Mouse (Mus musculus): ENCODE results near the gene Cps1.

The Cps1 gene

DNA sequence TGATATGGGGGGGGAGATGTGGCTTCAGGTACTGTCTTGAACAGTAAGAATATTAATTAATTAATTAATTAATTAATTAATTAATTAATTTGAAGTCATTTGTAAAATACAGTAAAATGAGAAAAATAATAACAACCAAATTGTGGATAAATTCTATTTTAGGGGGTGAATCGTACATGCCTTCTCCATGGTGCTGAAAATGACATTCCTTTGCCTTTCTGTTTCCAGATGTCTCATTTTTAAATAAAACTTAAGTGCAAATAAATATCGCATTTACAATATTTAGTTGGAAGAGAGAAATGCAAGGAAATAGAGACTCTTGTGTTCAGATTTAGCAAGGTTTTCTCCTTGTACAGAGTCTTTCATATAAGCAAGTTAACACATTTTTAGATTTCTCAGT is 112.0 kb downstream of the Cps1 start:
- no peak for DNase-seq (ENCODE audit: extremely low spot score, low spot score)

DNA sequence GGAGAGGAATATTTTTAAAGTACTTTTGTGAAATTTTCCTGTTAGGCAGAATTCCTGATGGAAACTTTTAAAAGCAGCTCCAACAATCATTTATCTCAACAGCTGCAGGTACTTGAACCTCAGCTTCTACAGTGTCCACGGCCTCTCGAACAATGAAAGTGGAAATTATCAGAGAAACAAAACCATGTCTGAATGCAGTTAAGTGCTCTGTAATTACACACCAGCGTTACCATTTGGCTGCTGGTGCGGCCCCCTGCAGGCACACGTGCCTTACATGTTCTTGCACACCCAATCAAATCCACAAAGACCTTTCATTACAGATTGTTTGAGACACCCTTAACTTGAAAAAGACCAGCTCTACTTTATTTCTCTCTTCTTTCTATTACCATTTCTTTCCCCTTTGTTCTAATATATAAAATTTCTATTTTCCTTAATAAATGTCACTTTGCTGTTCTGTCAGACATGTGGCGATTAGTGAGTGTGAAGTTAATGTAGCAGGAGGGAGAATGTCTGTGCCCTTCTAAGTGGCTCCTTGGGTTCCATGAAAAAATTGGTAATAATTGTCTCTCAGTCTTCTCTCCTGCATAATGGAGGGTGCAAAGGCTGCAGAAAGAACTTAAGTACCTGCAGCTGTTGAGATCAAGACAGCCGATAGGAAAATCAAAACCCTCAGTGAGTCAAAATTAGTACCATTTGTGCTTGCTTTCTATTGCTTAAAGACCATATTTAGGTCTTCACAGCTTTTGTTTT is 112.8 kb downstream of the Cps1 start:
- DNase-seq (ENCODE audit: extremely low spot score, low spot score) = no peak

DNA sequence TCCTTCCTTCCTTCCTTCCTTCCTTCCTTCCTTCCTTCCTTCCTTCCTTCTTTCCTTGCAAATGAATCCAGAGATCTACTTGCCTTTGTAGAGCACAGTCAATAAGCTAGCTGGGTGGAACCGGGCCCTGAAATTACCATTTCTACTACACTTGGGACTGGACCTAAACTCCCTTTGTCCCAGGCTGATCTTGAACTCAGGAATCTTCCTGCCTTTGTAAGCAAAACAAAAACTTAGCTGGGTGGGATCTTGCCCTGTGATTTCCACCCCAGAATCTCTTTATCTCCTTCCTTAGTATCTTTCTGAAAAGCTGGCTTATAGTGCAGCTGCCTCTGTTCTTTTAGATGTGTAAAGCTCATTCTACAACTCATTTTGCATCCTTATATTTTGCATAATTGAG is 115.6 kb downstream of the Cps1 start:
- no peak for DNase-seq (ENCODE audit: extremely low spot score, low spot score)

DNA sequence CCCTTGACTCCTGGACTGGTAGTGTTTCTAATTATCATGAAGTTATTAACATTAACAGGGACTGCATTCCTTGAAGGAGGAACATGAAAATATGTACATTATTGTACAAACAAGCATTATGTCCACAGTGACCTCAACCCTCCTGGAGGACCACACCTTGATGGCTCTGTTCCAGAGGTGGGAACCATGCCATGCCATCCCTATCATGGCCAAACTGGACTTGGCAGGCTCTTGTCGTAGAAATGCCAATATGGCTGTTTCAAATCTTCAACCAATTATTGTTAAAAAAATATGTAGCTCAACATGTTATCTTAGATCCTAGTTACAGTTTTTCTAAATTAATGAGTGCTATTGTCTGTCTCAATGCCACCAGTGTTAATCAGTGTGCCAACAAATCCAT is 116.1 kb downstream of the Cps1 start:
- DNase-seq (ENCODE audit: extremely low spot score, low spot score) = no peak

DNA sequence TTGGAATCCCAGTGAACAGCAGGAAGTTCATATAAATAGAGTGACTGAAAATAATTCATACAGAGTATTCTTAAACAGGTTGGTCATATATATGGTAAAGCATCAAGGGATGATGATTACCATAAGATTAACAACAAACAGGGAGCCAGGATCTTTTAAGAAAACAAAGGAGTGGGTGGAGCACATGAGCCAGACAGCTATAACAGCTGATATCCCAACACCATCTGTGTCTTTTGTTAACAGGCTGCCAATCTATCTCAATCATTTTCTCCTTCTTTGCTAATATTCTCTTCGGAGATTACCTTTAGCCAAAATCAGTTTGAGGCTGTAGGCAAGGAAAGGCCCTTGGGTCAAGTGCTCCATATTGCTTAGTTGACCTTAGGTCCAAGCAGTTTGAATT is 142.4 kb downstream of the Cps1 start:
- no peak for DNase-seq (ENCODE audit: extremely low spot score, low spot score)

DNA sequence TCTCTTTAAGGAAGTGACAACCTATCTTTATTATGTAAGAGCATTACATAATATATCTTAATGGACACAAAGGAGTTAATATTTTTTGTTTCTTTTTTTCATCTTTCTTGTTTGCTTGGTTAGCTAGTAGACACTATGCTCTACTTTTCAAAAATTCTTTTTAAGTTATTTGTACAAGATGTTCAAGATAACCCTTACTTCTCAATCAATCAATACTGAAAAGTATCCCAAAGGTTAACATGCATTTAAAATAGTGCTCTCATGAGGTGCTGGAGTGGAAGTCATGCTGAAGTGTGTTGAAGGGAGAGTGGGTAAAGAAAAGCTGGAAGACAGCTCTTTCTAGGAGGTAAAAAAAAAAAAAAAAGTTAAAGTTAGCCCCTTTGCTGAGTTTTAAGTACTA is 145.1 kb downstream of the Cps1 start:
- DNase-seq (ENCODE audit: extremely low spot score, low spot score) = no peak

DNA sequence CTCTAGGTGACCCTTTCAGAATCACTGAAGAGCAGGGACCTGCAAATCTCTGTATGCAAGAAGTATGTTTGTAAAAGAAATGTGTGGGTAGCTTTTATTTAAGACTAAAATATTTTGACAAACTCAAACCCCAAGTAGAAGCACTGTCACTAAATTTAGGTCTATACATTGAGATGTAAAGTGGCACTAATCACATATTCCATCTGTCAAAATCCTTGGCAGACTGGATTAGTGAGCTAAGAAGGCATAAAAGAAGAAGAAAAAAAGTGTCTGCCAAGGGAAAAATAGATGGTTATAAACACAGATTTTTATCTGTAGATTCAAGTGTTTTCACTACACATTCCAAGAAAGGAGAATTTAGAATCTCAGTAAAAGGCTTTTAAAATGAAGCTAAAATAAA is 145.6 kb downstream of the Cps1 start:
- no peak for DNase-seq (ENCODE audit: extremely low spot score, low spot score)

DNA sequence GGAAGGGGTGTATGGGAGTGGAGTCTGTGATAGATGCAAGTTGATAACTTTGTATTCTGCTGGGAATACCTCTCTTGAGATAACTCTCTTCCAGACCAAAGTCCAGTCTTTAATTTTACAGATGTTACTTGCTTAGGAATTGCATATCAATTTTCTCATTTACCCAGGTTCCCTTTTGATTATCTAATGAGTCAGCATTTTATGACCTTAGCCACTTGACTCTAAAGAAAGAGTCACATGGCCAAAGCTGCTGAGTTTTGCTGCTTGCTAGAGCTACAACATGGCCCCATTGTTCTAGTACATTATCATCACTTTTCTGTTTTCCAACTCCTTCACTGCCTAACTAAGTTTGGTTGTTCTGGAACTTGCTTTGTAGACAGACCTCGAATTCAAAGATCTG is 153.4 kb downstream of the Cps1 start:
- no peak for DNase-seq (ENCODE audit: extremely low spot score, low spot score)
